Mouse (Mus musculus): ENCODE measurements around the gene Rps6kb2.

The Rps6kb2 gene

GRCm38 (mm10) chr19:4120496-4120895 is 42.7 kb downstream of the Rps6kb2 start:
- no peak for DNase-seq (ENCODE audit: low spot score in 2 of 2)

DNA sequence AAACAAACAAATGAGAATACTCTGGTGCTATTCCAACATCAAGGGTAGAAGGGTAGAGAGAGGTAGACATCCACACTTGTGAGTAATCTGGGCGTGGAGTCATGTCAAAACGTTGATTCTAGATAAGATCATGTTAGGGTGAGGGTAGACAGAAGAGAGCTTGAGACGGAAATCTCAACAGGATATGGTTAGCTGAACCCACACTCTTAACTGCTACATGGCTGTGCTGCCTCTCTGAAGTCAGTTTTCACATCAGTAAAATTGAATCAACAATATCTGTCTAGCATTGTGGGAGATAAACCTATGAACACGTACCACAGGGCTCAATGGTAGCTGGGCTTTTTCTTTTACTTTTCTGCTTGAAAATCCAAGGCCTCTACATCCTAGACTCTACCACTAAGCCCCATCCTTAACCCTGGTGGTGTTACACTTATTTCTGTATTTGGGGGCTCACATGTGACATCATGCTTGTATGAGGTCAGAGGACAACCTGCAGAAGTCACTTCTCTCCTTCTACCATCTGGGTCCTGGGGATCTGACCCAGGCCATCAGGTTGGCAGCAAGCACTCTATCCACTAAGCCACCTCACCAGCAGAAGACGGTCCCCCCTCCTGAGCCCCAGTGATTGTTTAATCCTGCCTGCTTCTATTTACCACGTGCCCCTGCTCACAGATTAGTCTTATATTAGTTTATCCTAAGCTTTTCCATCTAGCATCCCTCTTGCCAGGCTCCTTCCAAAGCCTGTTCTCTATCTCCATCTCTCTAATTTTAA is 43.3 kb downstream of the Rps6kb2 start:
- no peak for DNase-seq (ENCODE audit: low spot score in 2 of 2)

DNA sequence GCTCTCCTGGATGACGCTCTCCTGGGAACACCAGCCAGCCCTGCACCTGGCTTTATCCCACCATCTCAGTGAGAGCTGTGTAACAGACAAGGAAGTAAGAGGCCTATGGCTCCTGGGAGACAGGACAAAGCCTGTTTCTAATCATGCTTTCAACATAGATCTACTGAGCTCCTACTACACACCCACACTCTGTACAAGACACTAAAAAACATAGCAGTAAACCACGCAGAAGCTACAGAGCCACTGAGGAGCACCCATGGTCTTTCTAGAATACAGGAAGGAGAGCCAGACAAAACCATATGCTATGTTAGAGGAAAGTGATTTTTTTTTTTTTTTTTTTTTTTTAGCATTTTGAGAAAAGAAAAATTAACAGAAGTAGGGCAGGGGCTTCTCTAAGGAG is 44.8 kb downstream of the Rps6kb2 start:
- DNase-seq (ENCODE audit: low spot score in 2 of 2), result no peak

DNA sequence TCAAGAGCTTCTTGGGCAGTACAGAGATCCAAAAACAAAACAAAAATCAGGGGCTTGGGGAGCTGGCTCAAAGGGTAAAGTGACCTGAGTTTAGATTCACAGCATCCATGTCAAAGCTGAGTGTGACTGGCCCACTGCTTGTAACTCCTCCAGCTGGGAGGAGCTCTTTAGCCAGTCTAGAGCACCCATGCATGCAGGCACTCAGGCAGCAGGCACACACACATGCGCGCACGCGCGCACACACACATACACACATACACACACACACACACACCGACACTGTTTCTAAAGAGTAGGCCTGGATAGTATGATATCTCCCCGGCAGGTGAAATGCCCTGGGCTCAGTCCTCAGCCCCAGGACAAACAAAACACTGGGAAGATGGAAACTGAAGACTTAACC is 46.1 kb downstream of the Rps6kb2 start:
- DNase-seq (ENCODE audit: low spot score in 2 of 2), result no peak

GRCm38 (mm10) chr19:4115816-4116215 is 47.3 kb downstream of the Rps6kb2 start:
- no peak for DNase-seq (ENCODE audit: low spot score in 2 of 2)

GRCm38 (mm10) chr19:4115144-4115543 is 48.0 kb downstream of the Rps6kb2 start:
- no peak for DNase-seq (ENCODE audit: low spot score in 2 of 2)

- DNase-seq (ENCODE audit: low spot score in 2 of 2), result no peak
These were observed 48.6 kb downstream of the Rps6kb2 start for GRCm38 (mm10) chr19:4114551-4114950.

- DNase-seq (ENCODE audit: low spot score in 2 of 2), result no peak
These were observed 49.3 kb downstream of the Rps6kb2 start for GRCm38 (mm10) chr19:4113806-4114230.

DNA sequence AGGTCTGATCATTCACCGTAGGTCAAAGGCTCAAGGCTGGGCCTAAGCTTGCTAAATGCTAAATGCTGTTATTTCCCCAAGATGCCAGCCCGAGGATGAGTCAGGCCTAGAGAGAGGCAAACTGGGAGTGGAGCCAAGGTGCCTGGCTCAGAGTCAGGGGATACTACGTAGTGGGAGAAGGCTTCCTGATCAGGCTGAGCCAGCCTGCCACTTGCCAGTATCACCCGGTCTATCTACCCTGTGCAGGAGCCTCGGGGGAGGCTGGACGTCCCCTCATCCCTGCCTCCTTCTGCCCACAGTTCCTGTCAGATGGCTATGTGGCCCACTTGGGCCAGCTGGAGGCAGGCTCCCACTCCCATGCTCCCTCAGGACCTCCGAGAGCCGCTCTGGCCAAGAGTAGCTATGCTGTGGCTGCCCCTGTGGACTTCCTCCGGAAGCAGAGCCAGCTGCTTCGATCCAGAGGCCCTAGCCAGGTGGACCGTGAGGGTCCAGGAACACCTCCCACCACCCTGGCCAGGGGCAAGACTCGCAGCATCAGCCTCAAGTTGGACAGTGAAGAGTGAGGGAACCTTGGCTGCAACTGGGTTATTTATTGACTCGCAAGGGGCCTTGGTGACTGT is 49.9 kb downstream of the Rps6kb2 start:
- DNase-seq (ENCODE audit: low spot score in 2 of 2), result peak; percentile 81 to 86

- DNase-seq (ENCODE audit: low spot score in 2 of 2), result no peak
These were observed 50.8 kb downstream of the Rps6kb2 start for GRCm38 (mm10) chr19:4112063-4112960.

DNA sequence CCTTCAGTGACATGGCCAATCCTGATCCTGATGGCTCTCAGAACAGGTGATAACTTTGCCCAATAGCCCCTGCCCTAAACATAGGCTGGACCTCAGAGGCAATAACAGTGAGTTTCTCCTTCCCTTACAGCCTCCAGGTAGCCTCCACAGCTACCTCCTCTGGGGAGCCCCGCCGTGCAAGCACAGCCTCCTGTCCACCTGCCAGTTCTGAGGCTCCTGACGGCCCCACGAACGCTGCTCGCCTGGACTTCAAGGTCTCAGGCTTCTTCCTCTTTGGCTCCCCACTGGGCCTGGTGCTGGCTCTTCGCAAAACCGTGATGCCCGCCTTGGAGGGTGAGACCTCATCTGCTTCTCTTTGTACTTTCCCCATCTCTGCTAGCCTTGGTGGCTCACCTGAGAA is 54.6 kb downstream of the Rps6kb2 start:
- DNase-seq (ENCODE audit: low spot score in 2 of 2), result no peak

GRCm38 (mm10) chr19:4106654-4107053 is 56.5 kb downstream of the Rps6kb2 start:
- DNase-seq (ENCODE audit: low spot score in 2 of 2), result no peak

DNA sequence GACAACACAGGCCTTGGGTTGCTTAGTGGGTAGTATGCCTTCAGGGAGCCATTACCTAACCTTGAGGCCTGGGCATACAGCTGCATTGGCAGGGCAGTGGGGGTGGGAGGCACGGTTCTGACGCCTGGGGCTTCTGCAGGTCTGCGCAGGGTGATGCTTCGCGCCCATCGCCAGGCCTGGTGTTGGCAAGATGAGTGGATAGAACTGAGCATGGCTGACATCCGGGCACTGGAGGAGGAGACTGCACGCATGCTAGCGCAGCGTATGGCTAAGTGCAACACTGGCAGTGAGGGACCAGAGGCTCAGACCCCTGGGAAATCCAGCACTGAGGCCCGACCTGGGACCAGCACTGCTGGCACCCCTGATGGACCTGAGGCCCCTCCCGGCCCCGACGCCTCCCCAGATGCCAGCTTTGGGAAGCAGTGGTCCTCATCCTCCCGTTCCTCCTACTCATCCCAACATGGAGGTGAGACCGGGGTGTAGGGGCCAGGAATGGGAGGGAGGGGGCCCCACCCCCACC is 58.4 kb downstream of the Rps6kb2 start:
- DNase-seq (ENCODE audit: low spot score in 2 of 2), result no peak

Measured in right cerebral cortex, adult 2 months (tissue).